Mouse (Mus musculus) CH12.LX (cell line): ENCODE measurements at regions not wholly inside any gene's neighbourhood (a gene's known extent, or its start where the extent isn't known, plus 50 kb on each side); places are given as distances from the start of the nearest gene placed in this dataset.

Experiments
- DNase-seq: peaks from one replicate; pipeline ENCODE4 v3.0.0-alpha.2; 2013; ENCODE audit errors: extremely low read depth
- H3K27ac ChIP-seq: 2 replicates; pipeline ENCODE4 v1.5.1; 2012; ENCODE audit warnings: low read depth, mild to moderate bottlenecking, control low read depth, moderate library complexity; ENCODE audit not compliant: insufficient read depth
- H3K27me3 ChIP-seq: replicated peaks from 2 replicates; pipeline ENCODE3; 2012; ENCODE audit warnings: inconsistent platforms
- H3K36me3 ChIP-seq, 2 experiments: replicated peaks in 1 of 2; 2 replicates each; pipeline versions ENCODE3 to v1.6.1; 2012; ENCODE audit warnings: inconsistent platforms in 1 of 2, low read length in 1 of 2, mild to moderate bottlenecking in 1 of 2, mixed read lengths in 1 of 2, moderate library complexity in 1 of 2; ENCODE audit not compliant: control insufficient read depth in 1 of 2, insufficient read depth in 1 of 2
- H3K4me1 ChIP-seq, 2 experiments: 2 replicates each; pipeline ENCODE4 v1.6.1; 2012; ENCODE audit warnings: inconsistent platforms in 1 of 2, moderate library complexity in 1 of 2; ENCODE audit not compliant: insufficient read depth in 2 of 2, control insufficient read depth in 1 of 2
- H3K4me2 ChIP-seq: 2 replicates; pipeline ENCODE4 v1.6.1; 2012; ENCODE audit warnings: low read depth, mild to moderate bottlenecking, control low read depth; ENCODE audit not compliant: poor library complexity, insufficient read depth, severe bottlenecking
- H3K4me3 ChIP-seq, 3 experiments: fragments of 150-350 bp in 1 of 3; sonication (generic) in 1 of 3; replicated peaks in 1 of 3; 2 replicates each; pipeline versions ENCODE3 to v1.5.1; 2011 to 2012; ENCODE audit warnings: low read depth in 2 of 3, low read length in 2 of 3, mild to moderate bottlenecking in 2 of 3, moderate library complexity in 2 of 3, control low read depth in 1 of 3, improper control_type of control experiment in 1 of 3, inconsistent platforms in 1 of 3, mixed read lengths in 1 of 3; ENCODE audit not compliant: poor library complexity in 1 of 3
- H3K79me2 ChIP-seq: replicated peaks from 2 replicates; pipeline ENCODE4 v1.6.1; 2012; ENCODE audit warnings: mild to moderate bottlenecking, moderate library complexity; ENCODE audit not compliant: control insufficient read depth, poor library complexity, insufficient read depth, severe bottlenecking; ENCODE audit errors: extremely low read depth
- H3K9ac ChIP-seq: 2 replicates; pipeline ENCODE4 v1.6.1; 2012; ENCODE audit warnings: low read depth, mild to moderate bottlenecking, control low read depth, moderate library complexity; ENCODE audit not compliant: insufficient read depth
- H3K9me3 ChIP-seq: replicated peaks from 2 replicates; pipeline ENCODE3; 2012; ENCODE audit warnings: low read length, inconsistent platforms, mixed read lengths
- CHD1 ChIP-seq: IDR thresholded peaks from 2 replicates; pipeline ENCODE4 v1.6.1; 2012; ENCODE audit warnings: low read depth, low read length, improper control_type of control experiment, inconsistent platforms
- CHD2 ChIP-seq: IDR thresholded peaks from 2 replicates; pipeline ENCODE4 v1.6.1; 2011; ENCODE audit warnings: low read length, improper control_type of control experiment
- CTCF ChIP-seq, 2 experiments: IDR thresholded peaks in 1 of 2; conservative IDR thresholded peaks in 1 of 2; 2 replicates each; pipeline ENCODE4 v1.5.1; 2011 to 2012; ENCODE audit warnings: low read depth in 2 of 2, low read length in 2 of 2, improper control_type of control experiment in 1 of 2, inconsistent platforms in 1 of 2, mild to moderate bottlenecking in 1 of 2, moderate library complexity in 1 of 2
- E2F4 ChIP-seq: IDR thresholded peaks from 2 replicates; pipeline ENCODE4 v1.6.1; 2011; ENCODE audit warnings: low read depth, low read length, improper control_type of control experiment; ENCODE audit not compliant: insufficient replicate concordance
- EP300 ChIP-seq: IDR thresholded peaks from 2 replicates; pipeline ENCODE4 v1.6.1; 2011; ENCODE audit warnings: low read length, improper control_type of control experiment
- ETS1 ChIP-seq: conservative IDR thresholded peaks from 2 replicates; pipeline ENCODE4 v1.6.1; 2012; ENCODE audit warnings: low read depth, mild to moderate bottlenecking, inconsistent platforms, low read length, improper control_type of control experiment, moderate library complexity
- HCFC1 ChIP-seq: IDR thresholded peaks from 2 replicates; pipeline ENCODE4 v1.6.1; 2012; ENCODE audit warnings: low read depth, mild to moderate bottlenecking, inconsistent platforms, low read length, improper control_type of control experiment
- IRF4 ChIP-seq: IDR thresholded peaks from 2 replicates; pipeline ENCODE4 v1.6.1; 2014; ENCODE audit warnings: low read depth, mild to moderate bottlenecking, inconsistent platforms, low read length, improper control_type of control experiment
- JUND ChIP-seq: conservative IDR thresholded peaks from 2 replicates; pipeline ENCODE4 v1.6.1; 2011; ENCODE audit warnings: low read depth, low read length, improper control_type of control experiment
- KAT2A ChIP-seq: IDR thresholded peaks from 2 replicates; pipeline ENCODE4 v1.6.1; 2012; ENCODE audit warnings: low read length, improper control_type of control experiment, inconsistent platforms; ENCODE audit not compliant: insufficient replicate concordance
- MAFK ChIP-seq: IDR thresholded peaks from 2 replicates; pipeline ENCODE4 v1.6.1; 2011; ENCODE audit warnings: low read length, improper control_type of control experiment; ENCODE audit not compliant: insufficient replicate concordance
- MAX ChIP-seq: IDR thresholded peaks from 2 replicates; pipeline ENCODE4 v1.6.1; 2011; ENCODE audit warnings: low read length, improper control_type of control experiment
- MAZ ChIP-seq: IDR thresholded peaks from 2 replicates; pipeline ENCODE4 v1.6.1; 2012; ENCODE audit warnings: low read depth, mild to moderate bottlenecking, inconsistent platforms, low read length, improper control_type of control experiment, moderate library complexity
- MEF2A ChIP-seq: IDR thresholded peaks from 2 replicates; pipeline ENCODE4 v1.6.1; 2014; ENCODE audit warnings: low read depth, mild to moderate bottlenecking, inconsistent platforms, low read length, improper control_type of control experiment, borderline replicate concordance
- MYC ChIP-seq: IDR thresholded peaks from 2 replicates; pipeline ENCODE4 v1.6.1; 2011; ENCODE audit warnings: low read depth, mild to moderate bottlenecking, improper control_type of control experiment, low read length
- PAX5 ChIP-seq: IDR thresholded peaks from 2 replicates; pipeline ENCODE4 v1.6.1; 2012; ENCODE audit warnings: low read length, inconsistent platforms, mixed read lengths
- SIN3A ChIP-seq: IDR thresholded peaks from 2 replicates; pipeline ENCODE4 v1.6.1; 2012; ENCODE audit warnings: low read length, improper control_type of control experiment, inconsistent platforms
- SMC3 ChIP-seq: IDR thresholded peaks from 2 replicates; pipeline ENCODE4 v1.6.1; 2011; ENCODE audit warnings: low read depth, low read length, improper control_type of control experiment
- ZC3H11A ChIP-seq: IDR thresholded peaks from 2 replicates; pipeline ENCODE4 v1.6.1; 2012; ENCODE audit warnings: low read depth, mild to moderate bottlenecking, inconsistent platforms, low read length, improper control_type of control experiment
- ZMIZ1 ChIP-seq: IDR thresholded peaks from 2 replicates; pipeline ENCODE4 v1.6.1; 2012; ENCODE audit warnings: low read depth, mild to moderate bottlenecking, inconsistent platforms, low read length, improper control_type of control experiment
- ZNF384 ChIP-seq: IDR thresholded peaks from 2 replicates; pipeline ENCODE4 v1.6.1; 2012; ENCODE audit warnings: low read depth, low read length, improper control_type of control experiment, inconsistent platforms
- dilution Hi-C: fragments of 300-500 bp; cut with MboI; formaldehyde crosslinking; loops from 2 replicates; pipeline ENCODE4 v1.14.3; 2020; ENCODE audit warnings: low sequenced_read_pairs; ENCODE audit not compliant: extremely low pct_unique_long_range_greater_than_20kb, extremely low pct_ligation_motif_present
- in situ Hi-C: fragments of 300-500 bp; cut with MboI; formaldehyde crosslinking; loops from 3 replicates; pipeline ENCODE4 v1.14.3; 2019; ENCODE audit warnings: low sequenced_read_pairs, low pct_ligation_motif_present, low pct_unique_long_range_greater_than_20kb, mixed read lengths

DNA sequence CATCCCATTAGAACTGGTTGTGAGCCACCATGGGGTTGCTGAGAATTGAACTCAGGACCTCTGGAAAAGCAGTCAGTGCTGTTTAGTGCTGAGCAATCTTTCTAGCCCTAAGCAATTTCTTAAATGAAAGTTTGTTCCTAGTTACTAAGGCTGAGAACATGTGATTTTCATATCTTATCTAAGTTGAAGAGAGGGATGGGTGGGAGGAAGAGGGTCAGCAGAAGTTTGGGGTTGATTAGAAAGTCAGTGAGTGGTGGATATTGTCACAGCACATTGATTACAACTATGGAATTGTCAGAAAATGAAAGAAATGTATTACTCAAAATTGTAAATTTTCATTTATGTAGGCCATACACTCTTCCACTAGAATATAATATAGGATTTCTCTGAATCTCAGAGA lies 337.4 kb upstream of the Robo2 start:
- Histone ChIP-seq H3K4me3 (no peak overlapping the region), H3K27ac (no peak overlapping the region), H3K9me3 (peaks cover 44% of the 10 kb centered on the region), H3K27me3 (no peaks in the 10 kb centered on the region), H3K4me1 (no peaks in the 10 kb centered on the region), H3K79me2 (no peaks in the 10 kb centered on the region), H3K36me3 (no peaks in the 10 kb centered on the region), H3K4me2 (no peak overlapping the region), H3K9ac (no peak overlapping the region)
- dilution Hi-C loops (no loop called here), in situ Hi-C loops (no loop called here)
- no peak for TF ChIP-seq CTCF (conservative IDR thresholded peaks at IDR 0.05 in 1 of 2, IDR thresholded peaks at IDR 0.05 in 1 of 2; ENCODE audit: low read depth in 2 of 2, low read length in 2 of 2)
- no peak for TF ChIP-seq SIN3A
- TF ChIP-seq MAFK: no peak
- TF ChIP-seq JUND: no peak
- no peak for TF ChIP-seq ZMIZ1
- no peak for TF ChIP-seq MAX
- no peak for TF ChIP-seq E2F4
- TF ChIP-seq ZC3H11A: no peak
- TF ChIP-seq ZNF384: no peak
- no peak for TF ChIP-seq IRF4
- TF ChIP-seq SMC3: no peak
- no peak for TF ChIP-seq MAZ
- TF ChIP-seq MEF2A: no peak
- no peak for TF ChIP-seq PAX5
- no peak for TF ChIP-seq MYC
- no peak for TF ChIP-seq EP300
- DNase-seq: no peak

DNA sequence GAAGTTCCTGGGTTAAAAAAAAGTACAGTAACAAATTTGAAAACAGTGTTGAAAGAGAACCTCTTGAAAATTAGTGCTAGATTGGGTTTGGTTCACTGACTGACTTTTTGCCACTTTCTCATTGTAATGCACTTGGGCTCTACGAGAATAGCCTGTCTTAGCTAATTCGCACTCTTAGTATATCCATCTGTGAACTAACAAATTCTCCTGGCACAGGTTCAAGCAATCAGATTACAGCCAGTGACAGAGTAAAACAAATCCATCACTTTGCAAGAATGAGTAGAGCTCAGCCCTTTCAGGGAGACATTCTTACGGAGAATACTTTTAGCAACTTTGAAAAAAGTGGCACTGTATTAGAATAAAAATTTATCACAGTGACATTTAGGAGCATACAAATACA lies 331.9 kb upstream of the Robo2 start:
- H3K4me1 ChIP-seq: no peaks in the 10 kb centered on the region
- H3K9ac ChIP-seq: no peak overlapping the region
- no peak overlapping the region for H3K27ac ChIP-seq
- H3K4me2 ChIP-seq: no peak overlapping the region
- H3K4me3 ChIP-seq: no peak overlapping the region
- dilution Hi-C loops: no loop called here
- H3K27me3 ChIP-seq: no peaks in the 10 kb centered on the region
- H3K36me3 ChIP-seq: no peaks in the 10 kb centered on the region
- TF ChIP-seq CHD1: no peak
- TF ChIP-seq SIN3A: no peak
- TF ChIP-seq ETS1: no peak
- no peak for TF ChIP-seq MAFK
- no peak for TF ChIP-seq KAT2A
- no peak for TF ChIP-seq CHD2
- TF ChIP-seq HCFC1: no peak
- TF ChIP-seq IRF4: no peak
- no peak for TF ChIP-seq PAX5
- TF ChIP-seq, all 38 proteins: peak for 0
- in situ Hi-C loops: no loop called here
- H3K79me2 ChIP-seq: no peaks in the 10 kb centered on the region
- DNase-seq: no peak
- peaks cover 55% of the 10 kb centered on the region for H3K9me3 ChIP-seq
